Mouse (Mus musculus): ENCODE data around the gene Nckap1l. TPM values are rescaled to one million over a fixed set of nuclear protein-coding genes. Genes with fewer than 3 reads are reported as not detected.

Gene Nckap1l
- polyA plus RNA-seq, 1 experiment from 2014 or later: 1.4 TPM

GRCm38 (mm10) chr15:103519386-103520378 lies 66.1 kb downstream of the Nckap1l start:
- no peaks in the 10 kb centered on the region for H3K9me3 ChIP-seq
- H3K27ac ChIP-seq: no peak overlapping the region
- H3K36me3 ChIP-seq: no peaks in the 10 kb centered on the region
- H3K9ac ChIP-seq (replicated peaks): no peak overlapping the region
- H3K4me3 ChIP-seq (replicated peaks): no peak overlapping the region
- no peak overlapping the region for H3K4me2 ChIP-seq
- WGBS: 33% methylated on average over 4 of the region's 4 CpGs
- H3K4me1 ChIP-seq (replicated peaks): peaks cover 11% of the 10 kb centered on the region
- ATAC-seq (ENCODE audit: insufficient number of reproducible peaks, insufficient read depth, low FRiP score, low TSS enrichment, low read depth): no peak
- no peaks in the 10 kb centered on the region for H3K27me3 ChIP-seq

DNA sequence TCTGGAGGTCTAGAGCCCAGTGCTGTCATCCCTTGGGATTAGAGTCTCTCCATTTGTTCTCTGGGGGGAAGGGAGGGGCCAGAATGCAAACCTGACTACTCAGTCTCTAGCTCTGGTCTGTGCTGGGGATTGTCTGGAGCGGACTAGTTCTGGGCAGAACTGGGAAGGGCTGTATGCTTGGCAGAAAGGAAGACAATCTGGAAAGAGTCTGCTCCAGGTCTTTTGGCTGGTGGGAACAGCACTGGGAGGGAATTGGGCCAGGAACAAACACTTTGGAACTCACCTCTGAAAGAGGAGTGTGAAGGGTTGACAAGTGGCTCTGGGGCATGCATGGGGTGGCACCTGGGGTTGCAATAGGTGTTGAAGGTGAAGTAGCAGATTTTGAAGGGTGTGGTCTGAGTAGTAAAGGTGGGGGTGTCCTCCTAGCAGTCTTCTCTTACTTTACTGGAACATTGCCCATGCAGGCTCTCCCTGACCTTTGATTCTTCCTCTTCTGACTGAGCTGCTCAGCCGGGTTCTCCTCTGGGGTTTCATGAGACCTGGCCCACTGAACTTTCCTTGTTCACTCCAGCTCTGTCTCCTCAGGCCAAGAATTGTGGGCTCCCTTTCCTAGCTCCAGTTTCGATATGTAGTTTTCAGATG lies 69.0 kb downstream of the Nckap1l start:
- WGBS: 82% methylated on average over 3 of the region's 3 CpGs

DNA sequence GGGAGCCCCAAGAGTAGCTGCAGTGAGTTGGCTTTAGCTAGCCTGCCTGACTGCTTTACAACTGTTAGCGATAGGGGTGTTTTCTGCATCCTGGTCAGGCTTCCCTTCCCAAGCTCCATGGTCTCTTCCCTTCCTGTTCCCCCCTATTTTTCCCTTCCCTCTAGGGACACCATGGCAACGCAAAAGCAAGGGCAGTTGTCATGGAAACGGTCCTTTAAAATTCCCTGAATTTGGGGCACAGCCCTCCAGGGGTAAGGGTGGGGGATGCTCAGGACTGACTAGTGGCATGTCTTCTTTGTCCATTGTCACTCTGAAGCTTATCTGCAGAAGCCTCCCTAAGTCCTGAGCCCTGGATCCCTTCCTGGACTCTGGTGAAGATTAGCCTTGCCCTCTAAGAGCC lies 69.6 kb downstream of the Nckap1l start:
- Histone ChIP-seq H3K27me3 (no peaks in the 10 kb centered on the region), H3K36me3 (no peaks in the 10 kb centered on the region), H3K9ac (replicated peaks) (no peak overlapping the region), H3K4me2 (no peak overlapping the region), H3K4me3 (replicated peaks) (no peak overlapping the region), H3K9me3 (no peaks in the 10 kb centered on the region), H3K4me1 (replicated peaks) (peaks cover 11% of the 10 kb centered on the region), H3K27ac (no peak overlapping the region)
- no peak for ATAC-seq (ENCODE audit: insufficient number of reproducible peaks, insufficient read depth, low FRiP score, low TSS enrichment, low read depth)
- 59% methylated on average over 3 of the region's 3 CpGs for whole genome bisulfite sequencing

More for the DNA sequence above, 69.0 kb downstream of the Nckap1l start:
- no peak for ATAC-seq (ENCODE audit: insufficient number of reproducible peaks, insufficient read depth, low FRiP score, low TSS enrichment, low read depth)
- Histone ChIP-seq H3K27ac (no peak overlapping the region), H3K9ac (replicated peaks) (no peak overlapping the region), H3K9me3 (no peaks in the 10 kb centered on the region), H3K36me3 (no peaks in the 10 kb centered on the region), H3K4me3 (replicated peaks) (no peak overlapping the region), H3K4me2 (no peak overlapping the region), H3K27me3 (no peaks in the 10 kb centered on the region), H3K4me1 (replicated peaks) (peaks cover 11% of the 10 kb centered on the region)

DNA sequence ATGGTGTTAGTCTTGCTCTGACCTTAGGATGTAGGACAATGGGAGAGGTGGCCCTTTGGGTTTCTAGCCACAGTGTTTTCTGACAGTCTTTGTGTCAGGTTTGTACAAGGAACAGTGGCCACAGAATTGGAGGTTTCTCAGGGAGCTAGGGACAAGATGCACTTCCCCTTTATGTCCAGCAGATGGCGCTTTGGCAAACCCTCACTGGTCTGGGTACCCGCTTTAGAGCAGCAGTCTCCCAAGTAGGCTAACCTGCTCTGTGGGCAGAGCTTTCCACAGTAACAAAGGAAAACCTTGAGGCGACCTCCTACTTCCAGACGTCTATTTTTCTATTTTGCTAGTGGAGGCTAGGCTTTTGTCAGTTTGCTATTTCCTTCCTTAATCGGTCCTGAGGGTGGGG lies 76.8 kb downstream of the Nckap1l start:
- H3K36me3 ChIP-seq: no peaks in the 10 kb centered on the region
- 7% methylated on average over 5 of the region's 5 CpGs for WGBS
- H3K9me3 ChIP-seq: no peaks in the 10 kb centered on the region
- H3K27ac ChIP-seq: no peak overlapping the region
- 0 out of 2 replicates have a peak, but pooled peaks cover 2% of the 10 kb centered on the region for H3K4me1 ChIP-seq (replicated peaks)
- peaks cover 20% of the 10 kb centered on the region for H3K27me3 ChIP-seq
- no peak overlapping the region for H3K4me2 ChIP-seq
- ATAC-seq (ENCODE audit: insufficient number of reproducible peaks, insufficient read depth, low FRiP score, low TSS enrichment, low read depth): peak; percentile 57; the same call in 1 of the 2 replicates
- H3K9ac ChIP-seq (replicated peaks): no peak overlapping the region
- H3K4me3 ChIP-seq (replicated peaks): no peak overlapping the region

- Histone ChIP-seq H3K27ac (no peak overlapping the region), H3K9me3 (no peaks in the 10 kb centered on the region), H3K4me2 (no peak overlapping the region), H3K27me3 (peaks cover 52% of the 10 kb centered on the region), H3K36me3 (no peaks in the 10 kb centered on the region), H3K4me1 (replicated peaks) (peaks cover 22% of the 10 kb centered on the region), H3K4me3 (replicated peaks) (no peak overlapping the region), H3K9ac (replicated peaks) (no peak overlapping the region)
- no peak for ATAC-seq (ENCODE audit: insufficient number of reproducible peaks, insufficient read depth, low FRiP score, low TSS enrichment, low read depth)
- 80% methylated on average over 7 of the region's 7 CpGs for WGBS
Observed at GRCm38 (mm10) chr15:103534054-103534620, 80.5 kb downstream of the Nckap1l start.

DNA sequence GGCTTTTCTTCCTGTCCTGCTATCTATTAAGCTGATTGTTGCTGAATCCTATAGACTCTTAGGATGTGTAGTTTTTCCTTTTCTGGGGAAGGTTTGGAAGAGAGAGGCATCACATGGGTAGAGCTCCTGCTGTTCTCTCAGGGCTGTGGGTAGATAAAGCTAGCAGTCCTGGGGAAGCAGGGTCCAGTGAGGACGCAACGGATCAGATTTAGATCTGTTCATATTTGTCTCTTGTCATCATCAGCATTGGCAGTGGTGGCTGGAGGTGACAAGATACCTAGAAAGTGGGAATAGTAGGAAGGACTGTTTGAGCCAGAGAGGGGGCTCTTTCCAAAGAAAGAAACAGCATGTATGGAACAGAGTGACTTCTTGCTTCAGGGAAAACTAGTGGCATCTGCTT lies 81.4 kb downstream of the Nckap1l start:
- Histone ChIP-seq H3K9ac (replicated peaks) (no peak overlapping the region), H3K27me3 (peaks cover 58% of the 10 kb centered on the region), H3K36me3 (no peaks in the 10 kb centered on the region), H3K4me3 (replicated peaks) (no peak overlapping the region), H3K4me2 (no peak overlapping the region), H3K27ac (no peak overlapping the region), H3K9me3 (no peaks in the 10 kb centered on the region), H3K4me1 (replicated peaks) (peaks cover 24% of the 10 kb centered on the region)
- ATAC-seq (ENCODE audit: insufficient number of reproducible peaks, insufficient read depth, low FRiP score, low TSS enrichment, low read depth): no peak
- WGBS: 91% methylated on average over 2 of the region's 2 CpGs

DNA sequence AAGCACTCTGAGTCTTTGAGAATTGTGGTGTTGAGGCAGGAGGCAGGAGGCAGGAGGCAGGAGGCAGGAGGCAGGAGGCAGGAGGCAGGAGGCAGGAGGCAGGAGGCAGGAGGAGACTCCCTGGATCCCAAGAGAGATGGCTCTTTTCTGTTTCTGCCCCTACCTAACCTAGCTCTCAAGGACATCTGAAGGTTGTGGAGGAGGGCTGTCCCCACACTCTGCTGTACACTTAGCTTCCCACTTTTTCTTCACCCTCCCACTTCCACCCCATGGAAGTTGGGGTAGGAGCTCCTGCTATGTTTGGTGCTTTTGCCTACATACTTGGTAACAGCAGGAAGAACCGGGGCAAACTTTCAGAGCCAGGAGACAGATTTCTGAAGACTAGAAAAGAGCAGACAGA lies 82.2 kb downstream of the Nckap1l start:
- peaks cover 24% of the 10 kb centered on the region for H3K4me1 ChIP-seq (replicated peaks)

DNA sequence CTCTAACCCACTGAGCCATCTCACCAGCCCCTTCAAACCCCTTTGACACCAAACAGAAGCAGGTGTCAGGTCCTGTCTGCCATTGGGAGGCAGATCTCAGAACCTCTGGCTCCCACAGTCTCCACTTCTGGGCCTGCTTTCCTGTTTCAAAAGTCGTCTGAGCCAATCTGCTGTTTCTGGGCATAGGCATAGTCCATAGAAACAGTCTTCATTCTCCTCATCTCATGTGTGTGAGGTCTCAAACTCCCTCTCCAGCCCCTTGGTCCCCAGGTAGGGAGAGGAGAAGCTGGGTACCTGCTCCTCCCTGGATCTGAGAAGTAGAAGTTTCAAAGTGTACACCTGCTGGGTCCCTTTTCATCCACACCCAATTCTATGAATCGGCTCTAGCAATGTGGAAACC lies 82.9 kb downstream of the Nckap1l start:
- ATAC-seq (ENCODE audit: insufficient number of reproducible peaks, insufficient read depth, low FRiP score, low TSS enrichment, low read depth): no peak
- Histone ChIP-seq H3K9me3 (no peaks in the 10 kb centered on the region), H3K36me3 (no peaks in the 10 kb centered on the region), H3K27ac (no peak overlapping the region), H3K27me3 (peaks cover 61% of the 10 kb centered on the region), H3K4me2 (peak overlapping the region; percentile 96; the same call in 1 of the 2 replicates), H3K9ac (replicated peaks) (no peak overlapping the region), H3K4me1 (replicated peaks) (peaks cover 24% of the 10 kb centered on the region), H3K4me3 (replicated peaks) (0 out of 2 replicates have a peak overlapping the region, but pooled peaks have one; percentile 65)
- 46% methylated on average over 2 of the region's 2 CpGs for WGBS

More for the DNA sequence above, 82.2 kb downstream of the Nckap1l start:
- no peak overlapping the region for H3K4me2 ChIP-seq
- no peak overlapping the region for H3K9ac ChIP-seq (replicated peaks)
- H3K27me3 ChIP-seq: peaks cover 61% of the 10 kb centered on the region
- no peak for ATAC-seq (ENCODE audit: insufficient number of reproducible peaks, insufficient read depth, low FRiP score, low TSS enrichment, low read depth)
- WGBS: 81% methylated on average over 1 of the region's 1 CpGs
- no peaks in the 10 kb centered on the region for H3K36me3 ChIP-seq
- H3K27ac ChIP-seq: no peak overlapping the region
- no peaks in the 10 kb centered on the region for H3K9me3 ChIP-seq
- H3K4me3 ChIP-seq (replicated peaks): no peak overlapping the region

DNA sequence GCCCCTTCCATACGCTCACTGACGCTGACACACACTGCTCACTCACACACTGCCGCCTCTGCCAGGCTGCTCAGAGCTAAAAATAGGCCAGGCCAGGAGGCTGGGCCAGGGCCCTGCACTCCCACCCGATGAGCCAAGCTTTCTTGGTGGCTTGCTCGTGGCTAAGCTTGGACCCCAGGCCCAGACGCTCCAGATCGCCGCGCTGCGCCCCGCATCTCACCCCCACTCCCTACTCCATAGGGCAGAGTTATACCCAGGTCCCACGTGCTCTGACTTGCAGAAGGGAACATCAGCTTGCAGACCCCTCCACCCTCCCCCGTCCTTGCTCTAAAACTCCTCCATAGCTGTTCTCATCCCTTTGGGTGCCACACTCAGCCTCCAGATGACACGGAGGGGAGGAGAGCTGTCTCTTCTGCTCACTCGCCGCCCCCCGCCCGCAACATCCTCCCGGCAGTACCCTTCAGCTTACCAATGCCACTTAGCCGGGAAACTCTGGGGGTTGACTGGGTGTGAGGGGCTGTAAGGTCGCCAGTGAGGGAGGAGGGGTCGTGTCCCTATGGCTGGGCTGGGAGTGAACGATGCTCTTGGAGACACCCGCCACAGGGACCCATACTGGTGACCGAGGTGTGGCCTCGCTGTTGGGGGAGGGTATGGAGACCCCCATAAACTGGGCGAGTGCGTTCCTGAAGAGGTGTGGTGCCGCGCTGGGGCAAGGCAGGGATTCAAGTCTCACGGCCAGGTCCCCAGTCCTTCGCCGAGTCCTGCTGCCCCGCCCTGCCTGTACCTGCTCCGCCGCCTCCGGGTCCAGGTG lies 83.6 kb downstream of the Nckap1l start:
- 1% methylated on average over 37 of the region's 37 CpGs for WGBS
- Histone ChIP-seq H3K4me2 (peak overlapping the region; percentile 96), H3K4me1 (replicated peaks) (peaks cover 24% of the 10 kb centered on the region)

DNA sequence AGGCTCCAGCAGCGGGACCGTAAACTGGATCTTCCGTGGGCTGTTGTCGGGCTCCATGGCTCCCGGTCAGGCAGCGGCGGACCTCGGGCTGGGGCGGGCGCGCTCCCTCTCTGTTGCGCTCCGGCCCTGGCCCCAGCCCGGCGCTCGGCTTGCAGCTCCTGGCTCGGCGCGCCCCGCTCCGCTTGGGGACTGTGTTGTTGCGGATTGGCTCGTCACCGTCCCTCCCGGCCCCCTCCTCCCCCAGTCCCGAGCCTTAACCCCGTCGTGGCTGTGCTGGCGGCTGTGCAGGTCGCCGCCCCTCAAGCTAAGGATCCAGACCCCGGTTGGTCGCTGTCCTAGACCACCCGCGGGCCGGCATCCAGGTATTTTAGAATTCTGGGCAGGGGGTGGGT lies 84.2 kb downstream of the Nckap1l start, which contains the start of gene Ppp1r1a:
Ppp1r1a (minus strand) TSS at position 182 of the 392 bp plus-strand sequence.
- Histone ChIP-seq H3K4me2 (peak within 1 kb of the TSS; percentile 96), H3K9me3 (no peaks in the 10 kb centered on the region), H3K36me3 (no peaks in the 10 kb centered on the region), H3K27me3 (peaks cover 55% of the 10 kb centered on the region), H3K27ac (no peak within 1 kb of the TSS), H3K9ac (replicated peaks) (peak within 1 kb of the TSS; percentile 63), H3K4me3 (replicated peaks) (peak within 1 kb of the TSS; percentile 65), H3K4me1 (replicated peaks) (peaks cover 24% of the 10 kb centered on the region)
- peak; percentile 48; the same call in 1 of the 2 replicates for ATAC-seq (ENCODE audit: insufficient number of reproducible peaks, insufficient read depth, low FRiP score, low TSS enrichment, low read depth)
- WGBS: 0% methylated on average over 36 of the region's 36 CpGs

More for the DNA sequence above, 83.6 kb downstream of the Nckap1l start:
- H3K9me3 ChIP-seq: no peaks in the 10 kb centered on the region
- peak overlapping the region; percentile 65 for H3K4me3 ChIP-seq (replicated peaks)
- ATAC-seq (ENCODE audit: insufficient number of reproducible peaks, insufficient read depth, low FRiP score, low TSS enrichment, low read depth): peak; percentile 53; the same call in 1 of the 2 replicates
- H3K9ac ChIP-seq (replicated peaks): peak overlapping the region; percentile 63
- H3K36me3 ChIP-seq: no peaks in the 10 kb centered on the region
- peaks cover 60% of the 10 kb centered on the region for H3K27me3 ChIP-seq
- H3K27ac ChIP-seq: no peak overlapping the region

Measured in limb, embryonic 12.5 days (tissue).